Mouse (Mus musculus) embryonic facial prominence, embryonic 12.5 days (tissue): ENCODE measurements around the gene Camta1. TPM values are rescaled to one million over a fixed set of nuclear protein-coding genes. Genes with fewer than 3 reads are reported as not detected.

Experiments used
- ATAC-seq: fragments of 200-750 bp; cut with Nextera tagmentation; 2 replicates; pipeline ENCODE4 v1.8.0; 2017; ENCODE audit not compliant: insufficient number of reproducible peaks, insufficient read depth, low FRiP score, low TSS enrichment
- H3K27ac ChIP-seq: fragments of 300-500 bp; sonication (generic); 2 replicates; pipeline ENCODE4 v1.5.1; 2016; ENCODE audit warnings: mild to moderate bottlenecking
- H3K27me3 ChIP-seq: fragments of 300-500 bp; sonication (generic); 2 replicates; pipeline ENCODE4 v1.6.1; 2016; ENCODE audit warnings: mild to moderate bottlenecking, moderate library complexity
- H3K36me3 ChIP-seq: fragments of 300-500 bp; sonication (generic); 2 replicates; pipeline ENCODE4 v1.6.1; 2016; ENCODE audit warnings: mild to moderate bottlenecking
- H3K4me1 ChIP-seq: fragments of 300-500 bp; sonication (generic); 2 replicates; pipeline ENCODE4 v1.6.1; 2016
- H3K4me2 ChIP-seq: fragments of 300-500 bp; sonication (generic); replicated peaks from 2 replicates; pipeline ENCODE4 v1.6.1; 2016; ENCODE audit warnings: mild to moderate bottlenecking, moderate library complexity
- H3K4me3 ChIP-seq: fragments of 300-500 bp; sonication (generic); 2 replicates; pipeline ENCODE4 v1.5.1; 2016; ENCODE audit warnings: mild to moderate bottlenecking
- H3K9ac ChIP-seq: fragments of 300-500 bp; sonication (generic); 2 replicates; pipeline ENCODE4 v1.6.1; 2016; ENCODE audit warnings: mild to moderate bottlenecking, moderate library complexity
- H3K9me3 ChIP-seq: fragments of 300-500 bp; sonication (generic); 2 replicates; pipeline ENCODE4 v1.6.1; 2016; ENCODE audit warnings: mild to moderate bottlenecking, moderate library complexity
- WGBS: fragments of 180-500 bp; shearing (Covaris S2); methylation state at CpG from one replicate; pipeline ENCODE4 v1.1.7; 2016; 5-methylcytosine and 5-hydroxymethylcytosine counted together
- polyA plus RNA-seq: library from polyadenylated mRNA; unstranded; fragments of >200 nt; fragmentation: Nextera tagmentation; extraction: Ambion mirVana; gene quantifications from 2 replicates; pipeline ENCODE4 v1.2.1, GENCODE M21; 2016

Camta1 gene
- polyA plus RNA-seq, 1 experiment from 2014 or later, result 115 TPM

- no peaks in the 10 kb centered on the region for H3K27me3 ChIP-seq
- H3K9ac ChIP-seq, result peak overlapping the region; percentile 80
- peak overlapping the region; percentile 59 for H3K4me3 ChIP-seq
- peaks cover 24% of the 10 kb centered on the region for H3K4me1 ChIP-seq
- H3K4me2 ChIP-seq, result peak overlapping the region; percentile 67
- peak overlapping the region; percentile 94 for H3K27ac ChIP-seq
- peak; percentile 29; the same call in 1 of the 2 replicates for ATAC-seq
- H3K9me3 ChIP-seq, result no peaks in the 10 kb centered on the region
- WGBS, result under 1% methylated on average over 69 of the region's 69 CpGs
- no peaks in the 10 kb centered on the region for H3K36me3 ChIP-seq
Measured at GRCm38 (mm10) chr4:151128641-151129541, 732.8 kb downstream of the Camta1 start.

GRCm38 (mm10) chr4:151127636-151128548 is 733.8 kb downstream of the Camta1 start:
- Histone ChIP-seq H3K4me1 (peaks cover 24% of the 10 kb centered on the region), H3K9me3 (no peaks in the 10 kb centered on the region), H3K27me3 (no peaks in the 10 kb centered on the region), H3K4me2 (peak overlapping the region; percentile 67), H3K27ac (peak overlapping the region; percentile 94), H3K4me3 (peak overlapping the region; percentile 59), H3K9ac (peak overlapping the region; percentile 80), H3K36me3 (no peaks in the 10 kb centered on the region)
- 10% methylated on average over 10 of the region's 10 CpGs for WGBS
- 0 out of 2 replicates have a peak, but pooled peaks have one; percentile 37 for ATAC-seq

DNA sequence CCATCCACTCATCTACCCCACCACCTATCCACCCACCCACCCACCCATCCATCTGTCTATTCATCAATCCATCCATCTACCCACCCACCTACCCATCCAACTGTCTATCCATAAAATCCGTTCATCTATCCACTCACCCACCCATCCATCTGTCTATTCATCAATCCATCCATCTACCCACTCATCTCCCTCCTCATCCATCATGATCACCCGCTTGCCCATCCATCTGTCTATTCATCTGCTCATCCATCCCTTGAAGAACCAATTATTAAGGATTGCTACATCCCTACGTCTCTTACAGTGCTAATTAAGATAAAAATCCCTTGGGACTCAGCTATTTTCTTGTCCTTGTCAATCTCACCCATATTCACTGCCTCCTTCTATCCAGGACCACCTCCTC is 742.8 kb downstream of the Camta1 start:
- WGBS, result 79% methylated on average over 3 of the region's 3 CpGs
- no peak overlapping the region for H3K9ac ChIP-seq
- H3K9me3 ChIP-seq, result no peaks in the 10 kb centered on the region
- ATAC-seq, result no peak
- H3K4me3 ChIP-seq, result no peak overlapping the region
- no peaks in the 10 kb centered on the region for H3K27me3 ChIP-seq
- no peak overlapping the region for H3K4me2 ChIP-seq
- no peaks in the 10 kb centered on the region for H3K4me1 ChIP-seq
- H3K36me3 ChIP-seq, result no peaks in the 10 kb centered on the region
- H3K27ac ChIP-seq, result no peak overlapping the region

DNA sequence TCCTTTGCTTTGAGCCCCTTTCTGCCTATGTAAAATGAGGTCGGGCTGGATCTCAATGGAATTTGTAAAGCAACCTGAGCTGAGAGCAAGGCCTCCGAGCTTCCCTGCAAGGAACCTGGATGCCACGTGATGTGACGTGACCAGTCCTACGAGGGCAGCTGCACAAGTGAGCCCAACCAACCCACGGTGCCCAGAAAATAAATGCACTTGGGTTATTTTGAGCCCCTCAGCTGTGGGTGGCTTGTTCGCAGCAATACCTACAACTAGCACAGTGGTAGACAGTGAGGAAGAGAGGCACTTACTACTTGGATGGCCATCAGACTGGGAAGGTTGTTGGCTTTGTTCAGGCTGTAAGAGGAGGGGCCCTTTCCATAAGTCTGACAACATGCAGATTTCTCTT is 747.1 kb downstream of the Camta1 start:
- H3K4me1 ChIP-seq, result no peaks in the 10 kb centered on the region
- H3K27me3 ChIP-seq, result peaks cover 11% of the 10 kb centered on the region
- WGBS, result 84% methylated on average over 7 of the region's 7 CpGs
- H3K9ac ChIP-seq, result no peak overlapping the region
- H3K9me3 ChIP-seq, result no peaks in the 10 kb centered on the region
- no peaks in the 10 kb centered on the region for H3K36me3 ChIP-seq
- H3K27ac ChIP-seq, result no peak overlapping the region
- H3K4me2 ChIP-seq, result no peak overlapping the region
- no peak overlapping the region for H3K4me3 ChIP-seq
- ATAC-seq, result no peak

GRCm38 (mm10) chr4:151111226-151111625 is 750.5 kb downstream of the Camta1 start:
- H3K27ac ChIP-seq, result no peak overlapping the region
- H3K36me3 ChIP-seq, result no peaks in the 10 kb centered on the region
- H3K4me2 ChIP-seq, result no peak overlapping the region
- 0 out of 2 replicates have a peak, but pooled peaks cover 6% of the 10 kb centered on the region for H3K4me1 ChIP-seq
- H3K9me3 ChIP-seq, result no peaks in the 10 kb centered on the region
- H3K4me3 ChIP-seq, result no peak overlapping the region
- peaks cover 37% of the 10 kb centered on the region for H3K27me3 ChIP-seq
- H3K9ac ChIP-seq, result no peak overlapping the region
- 56% methylated on average over 8 of the region's 8 CpGs for WGBS
- no peak for ATAC-seq

DNA sequence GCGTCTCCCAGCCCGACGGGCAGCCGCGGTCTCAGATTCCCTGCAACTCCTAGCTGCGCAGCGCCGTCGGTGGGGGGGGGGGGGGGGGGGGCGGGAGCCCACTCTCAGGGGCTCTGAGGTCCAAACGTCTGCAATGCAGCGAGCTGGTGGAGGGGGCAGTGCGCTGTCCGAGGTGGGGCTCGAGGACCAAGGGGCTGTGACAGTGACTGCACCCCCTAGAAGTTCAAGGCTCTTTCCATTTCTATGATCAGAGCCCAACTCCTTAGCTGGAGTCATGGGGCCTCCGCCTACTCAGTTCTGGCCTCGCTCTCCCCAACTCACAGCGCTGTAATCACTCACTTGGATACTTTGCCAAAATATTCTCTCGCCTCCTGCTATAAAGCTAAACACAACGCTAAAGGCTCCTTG is 752.8 kb downstream of the Camta1 start:
- Histone ChIP-seq H3K9me3 (no peaks in the 10 kb centered on the region), H3K9ac (peak overlapping the region; percentile 68), H3K27ac (no peak overlapping the region), H3K27me3 (peaks cover 37% of the 10 kb centered on the region), H3K36me3 (no peaks in the 10 kb centered on the region), H3K4me3 (peak overlapping the region; percentile 82), H3K4me1 (0 out of 2 replicates have a peak, but pooled peaks cover 6% of the 10 kb centered on the region), H3K4me2 (peak overlapping the region; percentile 100)
- peak; percentile 19; the same call in 1 of the 2 replicates for ATAC-seq
- 2% methylated on average over 15 of the region's 20 CpGs for WGBS

GRCm38 (mm10) chr4:151108028-151108771 is 753.5 kb downstream of the Camta1 start:
- H3K9me3 ChIP-seq, result no peaks in the 10 kb centered on the region
- H3K4me2 ChIP-seq, result peak overlapping the region; percentile 100
- H3K4me3 ChIP-seq, result peak overlapping the region; percentile 82
- peak overlapping the region; percentile 68 for H3K9ac ChIP-seq
- H3K36me3 ChIP-seq, result no peaks in the 10 kb centered on the region
- 0 out of 2 replicates have a peak, but pooled peaks cover 8% of the 10 kb centered on the region for H3K4me1 ChIP-seq
- WGBS, result under 1% methylated on average over 96 of the region's 101 CpGs
- peak overlapping the region; percentile 60; the same call in 1 of the 2 replicates for H3K27ac ChIP-seq
- peaks cover 37% of the 10 kb centered on the region for H3K27me3 ChIP-seq
- peak; percentile 96 for ATAC-seq

DNA sequence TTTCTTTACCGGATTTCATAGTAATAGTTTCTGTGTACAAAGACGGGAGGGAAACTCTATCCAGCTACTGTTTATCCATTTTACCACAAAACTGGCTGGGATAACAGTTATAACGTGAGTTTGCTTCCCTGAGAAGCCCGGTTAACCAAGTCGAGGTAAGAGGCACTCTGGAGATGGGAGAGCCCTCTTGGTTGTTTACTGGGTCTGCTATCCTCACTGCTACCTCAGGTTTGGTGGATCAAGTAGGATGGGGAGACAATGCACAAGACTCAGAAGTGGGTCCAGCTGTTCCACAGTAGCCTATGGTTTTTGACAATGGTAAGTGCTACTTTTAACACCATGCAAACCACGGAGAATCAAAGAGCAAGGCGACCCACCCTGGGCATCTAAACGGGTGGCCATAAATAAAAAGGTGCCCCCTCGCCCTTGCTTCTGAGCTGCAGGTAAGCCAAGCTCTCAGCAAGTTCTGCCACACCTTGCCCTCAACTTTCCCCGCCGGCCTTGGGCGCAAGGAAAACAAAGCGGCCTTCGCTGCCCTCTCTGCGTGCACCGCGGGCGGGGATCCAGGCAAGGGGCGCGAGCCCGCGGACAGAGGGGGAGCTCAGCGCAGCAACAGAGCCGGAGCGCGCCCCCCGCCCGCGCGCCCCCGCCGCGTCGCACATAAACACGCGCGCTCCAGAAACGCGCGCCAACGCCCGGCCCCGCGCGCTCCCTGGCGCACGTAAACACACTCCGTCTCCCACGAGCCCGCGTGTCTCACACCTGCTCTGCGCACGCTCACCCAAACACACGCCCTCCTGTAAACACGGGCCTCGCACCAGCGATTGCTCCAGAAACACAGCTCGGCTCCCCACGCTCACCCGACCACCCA is 754.3 kb downstream of the Camta1 start:
- no peak; the same call in 1 of the 2 replicates for ATAC-seq
- Histone ChIP-seq H3K9me3 (no peaks in the 10 kb centered on the region), H3K9ac (peak overlapping the region; percentile 68), H3K36me3 (no peaks in the 10 kb centered on the region), H3K27me3 (peaks cover 37% of the 10 kb centered on the region), H3K4me1 (0 out of 2 replicates have a peak, but pooled peaks cover 8% of the 10 kb centered on the region), H3K4me2 (peak overlapping the region; percentile 100), H3K4me3 (peak overlapping the region; percentile 82), H3K27ac (0 out of 2 replicates have a peak overlapping the region, but pooled peaks have one; percentile 60)
- 3% methylated on average over 60 of the region's 60 CpGs for WGBS

- WGBS, result 34% methylated on average over 10 of the region's 10 CpGs
- no peak for ATAC-seq
- Histone ChIP-seq H3K27ac (no peak overlapping the region), H3K4me2 (peak overlapping the region; percentile 100; the same call in 1 of the 2 replicates), H3K9ac (no peak overlapping the region), H3K36me3 (no peaks in the 10 kb centered on the region), H3K4me3 (peak overlapping the region; percentile 82; the same call in 1 of the 2 replicates), H3K27me3 (peaks cover 37% of the 10 kb centered on the region), H3K4me1 (0 out of 2 replicates have a peak, but pooled peaks cover 8% of the 10 kb centered on the region), H3K9me3 (no peaks in the 10 kb centered on the region)
Measured at GRCm38 (mm10) chr4:151106468-151106867, 755.2 kb downstream of the Camta1 start.

DNA sequence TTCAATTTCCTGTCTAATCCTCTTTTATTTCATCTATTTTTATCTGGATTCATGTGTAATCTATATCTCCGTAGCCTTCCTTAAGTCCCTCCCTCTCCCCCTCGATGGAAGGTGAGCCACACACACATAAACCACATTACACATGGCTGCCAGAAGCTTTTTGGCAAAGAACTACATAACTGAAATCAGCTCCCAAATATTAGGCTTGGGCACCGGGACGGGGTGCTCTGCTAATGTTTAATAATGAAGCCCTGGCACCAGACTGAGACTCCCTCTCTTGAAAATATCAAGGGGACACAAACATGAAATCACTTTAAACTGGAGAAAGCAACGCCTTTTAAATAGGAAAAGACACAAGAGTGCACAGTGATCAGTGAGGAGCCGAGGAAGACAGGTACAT is 755.8 kb downstream of the Camta1 start:
- Histone ChIP-seq H3K4me3 (no peak overlapping the region), H3K27ac (no peak overlapping the region), H3K36me3 (no peaks in the 10 kb centered on the region), H3K27me3 (peaks cover 37% of the 10 kb centered on the region), H3K4me1 (0 out of 2 replicates have a peak, but pooled peaks cover 8% of the 10 kb centered on the region), H3K4me2 (no peak overlapping the region), H3K9ac (no peak overlapping the region), H3K9me3 (no peaks in the 10 kb centered on the region)
- WGBS, result 79% methylated on average over 6 of the region's 6 CpGs
- ATAC-seq, result no peak
